Mouse (Mus musculus) gastrocnemius, postnatal 25 days (tissue): Measurements from ENCODE around the gene Zc3h8. TPM values are rescaled to one million over a fixed set of nuclear protein-coding genes. Genes with fewer than 3 reads are reported as not detected.

Source experiments
- DNase-seq: peaks from one replicate; pipeline ENCODE4 v3.0.0; 2022
- long read RNA-seq, 2 experiments: library from polyadenylated mRNA; stranded (forward); transcript quantifications; one replicate each; pipeline ENCODE4 v2.0.0; 2021
- total RNA-seq, 2 experiments: library from RNA; stranded (reverse); gene quantifications; 1 replicate in 1 of 2; 2 replicates in 1 of 2; pipeline ENCODE4 v1.2.3; 2021

Gene Zc3h8
- 1 to 10 TPM; 7.1 to 7.8 TPM for total RNA-seq
- long read RNA-seq, experiment 1, transcript Zc3h8-201 (9 exons, 1,624 nt) = major isoform, 21 of 26 reads
- long read RNA-seq, experiment 1, partial matches to known transcripts = 1 of 26 reads
- long read RNA-seq, experiment 1, other reads (novel, unspliced or antisense) = 4 of 26 reads
- long read RNA-seq, experiment 2, transcript Zc3h8-201 (9 exons, 1,624 nt) = major isoform, 27 of 33 reads
- long read RNA-seq, experiment 2, partial matches to known transcripts = 5 of 33 reads
- long read RNA-seq, experiment 2, other reads (novel, unspliced or antisense) = 1 of 33 reads

DNA sequence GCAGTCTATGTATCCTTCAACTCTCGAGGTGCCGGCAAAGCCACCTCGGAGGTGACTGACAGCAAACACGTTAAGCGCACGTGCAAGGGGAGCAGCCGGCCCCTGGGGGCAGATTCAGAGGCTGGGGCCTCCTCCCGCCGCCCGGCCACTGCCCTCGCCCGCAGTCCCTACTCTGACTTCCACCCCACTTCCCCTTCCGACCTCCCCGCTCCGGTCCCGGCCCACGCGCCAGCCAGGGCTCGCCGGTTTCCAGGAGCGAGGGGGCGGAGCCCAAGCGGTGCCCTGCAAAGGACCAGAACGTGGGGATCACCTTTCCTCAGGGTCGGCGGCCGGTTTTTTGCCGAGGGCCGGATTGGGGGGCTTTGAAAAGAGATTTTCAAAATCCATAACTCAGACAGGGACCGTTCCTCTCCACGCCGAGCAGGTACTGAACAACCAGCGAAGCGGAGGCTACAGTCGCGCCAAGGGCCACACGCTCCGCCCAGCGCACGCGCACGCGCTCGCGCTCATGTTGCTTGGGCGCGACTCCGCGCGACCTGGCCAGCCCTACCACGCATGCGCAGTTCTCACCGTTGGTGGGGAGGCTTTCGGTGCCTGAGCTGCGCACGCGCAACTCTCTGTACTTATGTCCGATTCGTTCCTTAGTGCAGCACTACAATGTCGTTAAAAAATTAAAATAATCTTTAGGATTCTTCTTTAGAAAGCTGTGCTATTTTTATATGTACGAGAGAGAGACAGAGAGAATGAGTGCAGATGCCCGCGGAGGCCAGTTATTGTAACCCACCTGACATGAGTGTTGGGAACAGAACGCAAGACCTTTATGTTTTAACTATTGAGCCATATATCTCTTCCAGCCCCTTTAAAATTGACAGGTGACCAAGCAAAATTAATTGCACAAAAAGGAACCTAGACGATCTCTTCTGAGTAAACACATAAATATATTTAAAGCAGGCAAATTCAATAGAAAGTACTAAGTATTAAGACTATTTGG lies at the start of gene Zc3h8:
TSS of gene Zc3h8 (minus strand) at position 540 of the 991 bp plus-strand sequence.
- DNase-seq = peak; percentile 95

DNA sequence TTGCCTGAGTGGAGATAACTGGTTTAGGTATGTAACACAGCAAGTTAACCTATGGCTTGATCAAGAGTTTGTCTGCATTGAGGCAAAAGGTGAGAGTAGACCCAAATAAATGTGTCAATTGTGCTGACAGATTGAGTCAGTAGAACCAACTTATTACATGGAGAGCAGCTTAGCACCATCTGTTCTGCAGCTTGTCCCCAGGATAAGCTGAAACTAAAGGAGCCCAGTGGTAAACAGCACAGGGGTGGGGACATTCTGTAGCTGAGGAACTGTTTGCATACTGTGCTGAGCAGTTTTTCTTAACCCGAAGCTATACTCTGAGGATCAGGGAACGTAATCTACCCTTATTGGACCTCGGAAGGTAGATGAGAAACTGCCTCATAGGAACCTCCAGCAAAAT lies 40.9 kb upstream of the Zc3h8 start:
- DNase-seq = no peak

DNA sequence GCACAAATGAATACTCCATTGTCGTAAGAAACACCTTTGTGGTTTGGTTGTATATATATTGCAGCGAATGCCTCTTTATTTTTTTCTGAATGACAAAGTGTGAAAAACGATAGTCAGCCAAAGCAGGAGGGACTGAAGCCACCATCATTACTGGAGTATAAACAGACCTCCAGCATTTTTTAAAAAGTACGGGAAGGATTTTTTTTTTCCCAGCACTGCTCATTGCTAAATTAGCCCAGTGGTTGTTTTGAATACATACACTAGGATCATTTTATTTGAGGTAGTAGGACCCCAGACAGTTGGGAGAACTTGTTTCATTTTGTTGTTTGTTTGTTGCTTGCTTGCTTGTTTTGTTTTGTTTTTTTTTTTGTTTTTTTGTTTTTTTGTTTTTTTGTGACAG lies 31.7 kb upstream of the Zc3h8 start:
- no peak for DNase-seq

DNA sequence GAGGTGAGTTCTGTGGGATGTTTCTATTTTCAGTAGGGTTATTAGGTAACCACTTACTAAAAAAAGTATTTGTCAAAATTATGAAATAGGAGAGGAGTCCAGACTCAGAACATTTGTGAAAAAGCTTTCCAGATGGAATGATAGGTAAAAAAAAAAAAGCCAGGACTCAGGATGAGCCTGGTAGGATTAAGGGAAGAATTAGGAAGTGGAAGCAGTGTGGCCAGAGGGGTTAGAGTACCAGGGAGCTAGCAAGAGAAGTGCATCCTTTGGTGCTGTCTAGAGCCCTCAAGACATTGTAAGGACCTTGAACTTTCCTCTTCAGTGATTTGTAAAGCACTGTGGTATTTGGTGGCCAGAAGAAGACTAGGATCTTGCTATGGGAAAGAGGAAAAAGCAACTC lies 28.4 kb upstream of the Zc3h8 start:
- no peak for DNase-seq

DNA sequence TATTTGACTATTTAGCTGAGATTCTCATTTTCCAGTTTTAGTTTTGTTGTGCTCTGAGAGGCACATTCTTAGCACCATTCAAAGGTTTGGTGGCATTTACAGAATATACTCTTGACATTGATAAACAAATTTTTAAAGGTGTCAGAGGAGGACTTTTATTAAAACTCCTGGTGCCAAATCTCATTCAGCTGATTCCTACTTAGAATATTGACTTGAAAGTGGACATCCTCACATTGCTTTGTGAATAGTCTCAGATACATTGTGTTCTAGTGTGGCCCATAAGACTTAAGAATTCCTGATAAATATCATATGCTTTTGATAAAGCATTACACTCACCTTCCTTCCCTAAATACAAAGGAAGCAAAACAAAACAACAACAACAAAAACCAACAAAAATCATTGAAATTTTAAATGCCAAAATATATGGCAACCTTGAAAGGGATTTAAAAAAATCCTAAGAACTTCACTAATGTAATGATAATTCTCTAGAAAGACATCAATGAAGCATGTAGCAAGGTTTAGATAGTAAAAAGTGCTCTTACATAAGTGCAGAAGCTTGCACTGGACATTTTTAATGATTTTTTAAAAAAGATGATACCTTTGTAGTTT lies 24.7 kb upstream of the Zc3h8 start:
- DNase-seq = no peak

DNA sequence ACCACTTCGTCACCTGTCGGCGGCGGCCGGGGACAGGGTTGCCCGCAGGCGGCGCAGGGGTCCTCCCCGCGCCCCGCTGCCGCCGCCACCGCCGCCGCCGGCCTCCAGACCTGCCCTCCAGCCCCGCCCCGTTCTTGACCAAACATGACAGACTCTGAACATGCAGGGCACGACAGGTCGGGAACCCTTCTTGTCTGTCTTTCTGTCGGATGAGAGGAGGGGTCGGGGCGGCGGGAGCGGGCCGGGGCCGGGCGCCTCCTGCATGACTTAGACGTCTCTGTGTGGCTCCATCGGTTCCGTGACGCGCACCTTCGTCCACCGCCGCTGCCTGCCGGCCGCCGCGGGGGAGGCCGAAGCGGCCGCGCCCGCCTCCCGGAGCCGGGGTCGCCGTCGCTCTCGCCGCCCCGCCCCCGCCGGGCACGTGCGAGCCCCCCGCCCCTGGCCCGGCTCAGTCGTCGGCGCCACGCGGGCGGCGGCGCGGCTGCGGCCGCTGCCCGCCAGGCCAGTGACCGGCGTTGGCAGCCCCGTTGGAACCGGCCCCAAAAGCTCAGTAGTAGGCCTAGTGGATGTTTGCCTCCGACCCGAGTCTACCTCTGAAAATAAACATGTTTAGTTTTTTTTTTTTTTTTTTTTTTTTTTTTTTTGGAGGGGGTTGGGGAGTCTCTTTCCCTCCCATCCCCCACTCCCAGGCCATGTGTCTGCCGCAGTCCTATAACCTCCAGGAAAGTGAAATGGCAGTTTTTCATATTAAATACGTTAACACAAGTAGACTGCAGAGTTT lies 24.0 kb upstream of the Zc3h8 start, which contains the start of gene Gm10762:
TSS of gene Gm10762 (minus strand) at position 65 of the 781 bp plus-strand sequence.
- DNase-seq = peak; percentile 81

DNA sequence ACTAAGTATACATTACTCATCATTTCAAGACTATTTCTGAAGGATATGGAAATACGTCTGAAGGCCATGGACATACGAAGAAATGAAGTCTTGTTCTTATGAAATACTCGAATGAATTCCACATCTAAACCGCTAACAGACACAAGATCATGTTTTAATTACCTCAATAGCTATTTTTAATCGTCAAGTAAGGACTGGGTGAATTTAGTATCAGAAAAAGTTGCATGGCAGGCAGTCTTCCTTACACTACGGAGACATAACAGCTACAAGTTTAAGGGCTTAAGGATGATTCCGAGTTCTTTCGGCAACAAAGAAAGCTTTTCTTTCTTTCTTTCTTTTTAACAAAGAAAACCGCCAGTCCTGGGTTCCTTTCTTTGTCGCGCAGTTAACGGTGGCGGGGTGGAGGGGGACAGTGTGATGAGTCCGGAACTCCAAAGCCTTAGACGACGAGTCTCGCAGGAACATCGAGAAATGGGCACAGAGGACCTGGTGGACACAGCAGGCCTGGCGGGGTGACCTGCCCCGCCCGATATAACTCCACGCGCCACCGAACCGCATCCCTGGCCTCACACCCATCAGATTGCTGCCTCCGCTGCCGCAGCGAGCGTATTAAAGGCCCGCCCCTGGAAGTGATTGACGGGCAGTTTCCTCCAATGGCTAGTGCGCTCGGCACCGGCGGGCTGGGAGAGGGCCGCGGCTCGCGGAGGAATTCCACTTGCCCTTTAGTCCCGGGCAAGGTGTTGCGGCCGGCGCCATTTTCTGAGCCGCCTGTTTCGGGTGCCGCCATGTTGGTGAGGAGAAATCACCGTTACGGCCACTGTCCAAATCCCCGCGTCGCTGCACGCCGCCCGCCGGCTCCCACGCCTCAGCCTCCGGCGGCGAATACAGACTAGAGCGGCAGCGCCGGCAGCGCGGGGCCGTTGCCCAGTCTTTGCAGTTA lies 23.0 kb upstream of the Zc3h8 start, which contains the start of gene Zc3h6:
TSS of gene Zc3h6 (plus strand) at position 762 of the 940 bp plus-strand sequence.
- peak; percentile 98 for DNase-seq

DNA sequence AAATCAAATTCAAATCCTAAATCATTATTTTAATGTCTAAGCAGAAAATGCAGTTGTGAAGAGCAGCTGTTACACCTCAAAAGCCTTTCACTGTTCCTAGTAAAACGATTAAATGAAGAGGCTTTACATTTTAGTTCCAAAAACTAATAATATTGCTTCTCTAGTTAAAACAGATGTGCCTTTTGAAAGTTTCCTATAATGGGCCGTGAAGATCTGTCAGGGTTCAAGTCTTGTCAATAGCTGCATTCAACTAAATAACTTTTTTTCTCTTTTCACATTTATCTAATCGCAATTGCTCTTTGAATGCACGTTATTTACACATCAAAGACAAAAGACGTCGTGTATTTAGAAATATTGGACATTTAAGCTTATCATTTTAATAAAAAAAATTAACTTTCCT lies 22.4 kb upstream of the Zc3h8 start:
- no peak for DNase-seq

DNA sequence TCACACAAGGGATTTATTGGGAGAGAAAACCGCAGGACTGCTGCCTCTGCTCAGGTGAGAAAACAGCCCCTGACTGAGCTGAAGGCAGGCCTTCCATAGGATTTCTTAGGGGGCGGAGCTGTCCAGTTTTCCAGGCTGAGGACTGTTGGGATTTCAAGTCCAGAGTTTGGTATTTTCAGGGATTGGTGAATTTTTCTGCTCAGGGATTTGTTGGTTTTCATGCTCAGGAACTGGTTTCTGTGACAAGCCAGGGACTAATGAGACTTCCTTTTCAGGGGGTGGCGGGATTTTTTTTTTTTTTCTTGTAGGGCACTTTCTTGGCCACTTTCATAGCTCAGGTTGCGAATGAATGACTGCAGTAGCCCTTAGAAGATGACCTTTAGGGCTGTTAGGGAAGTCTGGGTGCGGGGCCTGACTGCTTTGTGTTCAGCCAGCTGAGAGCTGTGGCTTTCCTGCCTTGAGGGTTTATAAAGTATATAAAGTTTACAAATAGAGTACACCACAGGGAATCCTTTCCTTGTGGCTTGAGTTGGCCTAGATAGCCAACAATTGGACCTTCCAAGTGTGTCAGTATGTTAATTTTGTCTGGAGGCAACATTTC lies 21.7 kb upstream of the Zc3h8 start:
- DNase-seq = no peak

DNA sequence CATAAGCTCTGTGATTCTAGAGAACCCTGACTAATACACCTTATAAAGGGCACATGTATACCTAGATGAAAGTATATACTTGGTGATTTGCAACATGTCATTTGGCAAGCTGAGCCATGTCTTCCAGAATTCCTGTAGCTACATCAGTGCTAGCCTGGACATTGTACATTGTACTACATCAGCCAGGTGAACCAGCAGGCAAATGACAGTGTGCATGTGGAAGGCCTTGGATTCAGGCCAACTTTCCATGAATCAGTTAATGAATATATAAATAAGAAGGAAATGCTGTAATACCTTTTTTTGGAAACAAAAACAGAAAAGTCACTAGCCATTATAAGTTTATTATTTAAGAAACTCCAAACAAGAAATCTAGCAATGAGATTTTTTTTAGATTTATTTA lies 10.3 kb upstream of the Zc3h8 start:
- DNase-seq = no peak

DNA sequence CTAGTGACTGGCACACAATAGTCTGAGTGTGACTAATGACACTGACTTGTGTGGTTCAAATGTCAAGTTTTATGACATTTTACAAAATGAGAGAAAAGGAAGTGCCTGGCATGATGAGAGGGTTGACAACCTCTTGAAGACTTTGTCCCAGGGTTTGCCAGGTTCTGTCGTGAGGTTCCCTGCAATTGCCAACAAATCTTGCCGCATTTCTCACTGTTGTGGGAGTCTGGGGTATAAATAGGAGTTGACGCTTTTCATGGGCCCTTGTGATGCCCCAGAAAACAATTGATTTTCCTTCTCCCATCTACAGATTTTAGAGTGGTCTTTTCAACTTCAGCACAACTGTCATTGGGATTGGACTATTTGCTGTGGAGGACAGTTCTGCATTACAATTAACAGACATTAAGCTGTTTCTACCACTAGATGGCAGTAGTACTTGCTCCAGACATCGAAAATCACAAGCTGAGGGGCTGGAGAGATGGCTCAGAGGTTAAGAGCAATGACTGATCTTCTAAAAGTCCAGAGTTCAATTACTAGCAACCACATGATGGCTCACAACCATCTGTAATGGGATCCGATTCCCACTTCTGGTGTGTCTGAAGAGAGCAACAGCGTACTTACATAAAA lies 4.2 kb upstream of the Zc3h8 start:
- no peak for DNase-seq

DNA sequence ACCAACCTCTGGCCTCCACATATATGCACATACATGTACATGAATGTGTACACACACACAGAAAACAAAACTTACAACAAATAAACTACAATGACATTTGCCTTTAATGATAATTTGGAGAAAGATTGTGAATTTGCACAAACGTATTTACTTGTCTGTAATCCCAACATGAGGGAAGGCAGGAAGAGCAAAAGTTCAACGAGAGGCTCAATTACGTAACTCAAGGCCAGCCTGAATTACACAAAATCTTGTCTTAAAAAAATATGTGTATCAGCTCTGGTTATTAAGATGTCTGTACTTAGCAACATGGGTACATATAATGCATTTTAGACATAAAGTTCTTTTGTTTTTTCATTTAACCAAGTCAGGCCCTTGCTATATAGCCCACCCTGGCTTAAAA lies 7.6 kb downstream of the Zc3h8 start:
- no peak for DNase-seq

DNA sequence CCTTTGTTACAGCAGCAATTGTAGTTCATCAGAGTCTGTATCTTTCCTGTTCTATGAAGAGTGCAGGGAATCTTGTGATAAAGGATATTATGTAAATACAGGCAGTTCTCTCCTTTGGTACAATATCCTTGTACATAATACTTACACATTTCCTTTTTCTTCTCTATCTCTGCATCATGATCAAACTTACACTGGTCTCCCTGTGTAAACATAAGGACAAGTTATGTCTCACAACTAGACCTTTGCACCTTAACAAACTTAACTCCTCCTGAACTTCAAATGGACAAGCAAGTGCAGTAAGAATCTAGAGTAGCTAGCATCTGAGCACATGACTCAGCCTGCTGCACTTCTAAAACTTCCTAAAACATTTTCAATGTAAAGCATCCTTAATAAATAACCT lies 13.2 kb downstream of the Zc3h8 start:
- DNase-seq = no peak

DNA sequence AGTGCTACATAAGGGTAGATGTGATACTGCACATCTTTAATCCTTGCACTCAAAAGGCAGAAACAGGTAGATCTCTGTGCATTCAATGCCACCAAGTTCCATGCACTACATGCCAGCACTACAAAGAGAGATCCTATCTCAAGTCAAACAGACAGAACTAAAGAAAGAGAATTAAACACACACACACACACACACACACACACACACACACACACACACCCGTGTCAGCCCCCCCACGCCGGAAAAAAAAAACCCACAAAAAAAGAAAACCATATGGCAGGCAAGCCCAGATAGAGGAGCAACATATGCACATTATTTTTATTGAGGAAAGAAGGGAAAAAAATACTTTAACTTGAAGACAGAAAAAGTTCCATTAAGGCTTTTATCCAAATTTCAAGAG lies 15.4 kb downstream of the Zc3h8 start:
- DNase-seq = no peak

DNA sequence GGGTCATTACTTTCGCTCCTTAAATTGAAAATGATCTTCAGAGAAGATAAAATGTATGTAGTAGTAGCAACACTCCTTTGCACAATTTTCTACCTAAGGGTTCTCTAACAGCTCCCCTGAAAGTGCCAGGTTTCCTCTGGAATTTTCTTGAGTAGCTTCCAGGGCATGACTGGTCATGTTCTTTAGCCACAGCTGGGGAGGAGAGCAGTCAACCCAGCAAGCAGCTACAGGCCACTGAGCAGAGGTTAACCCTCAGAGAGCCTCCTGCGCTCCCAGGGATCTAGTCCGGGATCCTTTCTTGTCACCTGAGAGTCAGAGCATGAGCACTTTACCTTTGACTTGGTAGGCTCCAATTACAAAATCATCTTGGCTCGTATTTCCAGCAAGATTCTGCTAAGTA lies 19.1 kb downstream of the Zc3h8 start:
- no peak for DNase-seq

DNA sequence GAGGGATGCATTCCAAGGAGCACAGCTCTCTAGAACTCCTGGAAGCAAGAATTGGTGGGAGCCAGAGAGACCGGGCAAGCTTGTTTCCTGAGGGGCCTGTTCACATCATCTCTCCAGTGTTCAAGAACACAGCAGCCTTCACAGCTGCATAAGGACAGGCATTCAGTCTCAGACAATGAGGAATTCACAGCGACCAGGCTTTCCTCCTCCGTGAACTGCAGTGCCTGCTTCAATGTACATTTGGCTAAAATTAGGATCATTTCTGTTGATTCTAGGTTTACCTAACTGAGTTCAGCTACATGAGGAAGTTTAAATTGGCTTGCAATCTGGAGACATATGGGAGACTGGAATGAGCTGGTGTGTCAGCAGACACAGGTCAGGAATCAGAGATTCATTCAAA lies 27.3 kb downstream of the Zc3h8 start:
- DNase-seq = no peak

DNA sequence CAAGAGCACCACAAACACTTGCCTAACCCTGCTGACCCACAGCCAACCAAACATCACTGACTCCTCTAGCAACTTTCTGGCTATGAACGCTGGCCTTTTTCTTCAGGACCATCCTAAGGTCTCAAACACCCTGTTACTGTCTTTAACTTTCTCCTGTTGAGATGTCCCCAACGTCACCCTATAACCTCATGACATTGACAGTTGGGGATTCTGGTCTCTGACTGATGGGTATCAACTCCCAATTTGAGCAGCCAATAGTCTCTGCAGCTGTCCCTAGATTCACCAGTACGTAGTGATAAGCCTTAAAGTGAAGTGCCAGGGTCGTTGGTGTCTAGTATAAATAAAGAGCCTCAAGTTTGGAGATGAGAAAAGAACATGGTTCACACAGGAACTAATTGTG lies 28.9 kb downstream of the Zc3h8 start:
- no peak for DNase-seq

DNA sequence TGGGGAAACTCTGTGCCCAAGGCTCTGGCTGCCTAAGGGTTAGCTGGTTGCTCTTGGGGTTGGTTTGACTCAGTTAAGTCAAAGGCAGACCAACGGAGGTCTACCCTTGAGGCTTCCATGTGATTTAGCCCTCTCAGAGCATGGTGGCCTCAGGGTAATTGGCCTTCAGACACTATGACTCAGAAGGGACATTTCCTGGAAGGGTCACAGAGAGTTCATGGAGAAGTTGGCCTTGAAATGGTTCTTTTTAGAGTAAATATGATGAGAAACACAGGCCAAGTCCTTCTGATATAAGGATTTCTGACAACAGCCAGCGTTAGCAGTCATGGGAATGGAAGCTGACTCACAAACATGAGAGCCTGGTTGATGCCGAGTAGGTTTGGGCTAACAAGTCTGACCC lies 40.2 kb downstream of the Zc3h8 start:
- no peak for DNase-seq

DNA sequence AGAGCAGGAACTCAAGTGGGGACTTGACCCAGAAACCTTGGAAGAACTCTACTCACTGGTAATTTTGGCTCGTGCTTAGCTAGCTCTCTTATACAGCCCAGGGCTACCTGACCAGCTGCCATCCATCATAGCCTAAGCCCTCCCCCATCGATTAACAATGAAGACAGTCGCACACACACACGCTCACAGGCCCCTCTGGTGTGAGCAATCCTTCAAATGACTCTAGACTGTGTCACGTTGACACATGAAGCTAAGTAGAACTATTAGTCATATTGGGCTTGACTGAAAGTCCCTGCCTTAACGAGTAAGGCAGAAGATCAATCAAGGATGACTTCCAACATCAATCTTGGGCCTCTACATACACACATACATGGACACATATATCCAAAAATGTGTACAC lies 41.0 kb downstream of the Zc3h8 start:
- DNase-seq = no peak

DNA sequence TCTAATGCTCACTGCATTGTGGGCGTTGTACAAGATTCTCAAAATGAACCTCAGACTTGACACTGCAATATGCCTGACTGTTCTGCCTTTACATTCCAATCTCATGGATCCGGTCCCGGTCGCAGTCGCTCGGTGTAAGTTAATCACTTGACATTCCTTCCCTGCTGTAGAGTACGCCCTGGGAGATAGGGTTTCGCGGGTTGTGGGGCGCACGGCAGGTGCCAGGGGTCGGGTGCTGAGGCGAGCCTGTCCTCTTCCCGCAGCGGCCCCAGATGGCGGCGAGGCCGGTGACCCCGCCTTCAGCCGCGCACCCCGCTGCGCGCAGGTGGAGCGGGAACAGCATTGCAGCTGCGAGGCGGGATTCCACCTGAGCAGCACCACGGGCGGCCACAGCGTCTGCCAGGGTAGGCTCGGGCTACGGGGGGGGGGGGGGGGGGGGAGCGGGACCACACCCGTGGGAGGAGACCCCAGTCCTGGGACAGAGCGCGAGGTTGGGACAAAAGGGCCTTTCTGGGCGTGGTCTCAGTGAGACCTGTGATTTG lies 51.6 kb downstream of the Zc3h8 start:
- no peak for DNase-seq
